Mouse (Mus musculus): ENCODE measurements around the gene Tbccd1. TPM values are rescaled to one million over a fixed set of nuclear protein-coding genes. Genes with fewer than 3 reads are reported as not detected.
"Not testable (repeated sequence)": the region's sequence is repeated elsewhere in the genome, so short reads cannot be mapped to it uniquely, and the experiment has no call there.

Tbccd1 gene
- total RNA-seq, 2 experiments from 2014 or later: 13.6 to 21.0 TPM

DNA sequence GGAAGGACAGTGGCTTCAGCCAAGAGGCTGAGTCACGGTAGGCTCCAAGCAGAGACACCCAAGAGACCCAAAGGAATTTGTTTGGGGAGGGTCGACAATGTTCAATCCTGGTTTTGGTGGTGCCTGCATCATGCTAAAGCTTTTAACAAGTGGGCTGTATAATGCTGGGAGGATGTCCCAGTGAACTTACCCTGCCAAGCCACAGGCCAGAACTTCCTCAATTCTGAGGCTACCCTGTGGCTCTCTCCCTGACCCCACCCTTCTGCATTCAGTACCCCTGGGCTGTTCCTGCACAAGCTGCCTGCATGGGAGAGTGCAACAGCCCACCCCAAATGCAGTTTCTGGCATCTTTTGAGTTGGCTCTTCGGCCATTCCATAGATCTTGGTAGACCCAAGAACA is 58.9 kb downstream of the Tbccd1 start:
- ATAC-seq (replicated peaks; ENCODE audit: low FRiP score, poor library complexity, severe bottlenecking): no peak

DNA sequence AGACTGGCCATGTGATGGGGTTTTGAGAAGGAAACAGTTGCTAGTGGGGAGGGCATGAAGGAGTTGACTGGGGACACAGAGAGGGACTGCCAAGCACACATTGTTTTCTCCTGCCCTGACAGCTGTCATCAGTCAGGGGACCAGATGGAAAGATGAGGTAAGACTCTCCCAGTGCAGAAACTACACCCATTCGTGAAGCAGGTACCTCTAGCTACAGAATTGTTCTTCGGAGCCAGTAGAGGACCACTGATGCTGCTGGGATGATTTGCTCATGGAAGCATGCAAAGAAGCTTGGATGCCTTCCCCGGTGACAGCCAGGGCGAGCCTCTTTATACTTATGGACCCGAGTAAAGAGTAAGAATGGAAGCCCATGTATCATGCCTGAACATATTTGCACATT is 59.9 kb downstream of the Tbccd1 start:
- no peak for ATAC-seq (replicated peaks; ENCODE audit: low FRiP score, poor library complexity, severe bottlenecking)

DNA sequence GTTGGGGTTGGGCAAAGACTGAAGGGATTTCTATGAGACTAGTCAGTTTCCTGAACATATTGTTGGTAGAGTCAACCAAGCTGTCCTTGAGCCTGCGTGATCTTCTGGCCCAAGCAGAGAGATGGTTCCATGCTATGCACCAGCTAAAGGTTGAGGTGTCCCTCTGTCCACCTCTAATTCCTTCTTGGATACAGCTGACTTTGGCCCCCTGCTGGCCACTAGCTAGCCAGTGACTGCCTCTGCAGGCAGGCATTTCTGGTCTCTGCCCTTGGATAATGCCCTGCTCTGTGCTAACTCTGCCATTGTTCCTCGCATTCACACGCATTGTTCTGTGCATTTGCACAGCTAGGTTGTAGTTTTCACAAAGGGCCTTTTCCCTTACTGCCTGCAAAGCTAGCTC is 62.0 kb downstream of the Tbccd1 start:
- ATAC-seq (replicated peaks; ENCODE audit: low FRiP score, poor library complexity, severe bottlenecking): no peak

DNA sequence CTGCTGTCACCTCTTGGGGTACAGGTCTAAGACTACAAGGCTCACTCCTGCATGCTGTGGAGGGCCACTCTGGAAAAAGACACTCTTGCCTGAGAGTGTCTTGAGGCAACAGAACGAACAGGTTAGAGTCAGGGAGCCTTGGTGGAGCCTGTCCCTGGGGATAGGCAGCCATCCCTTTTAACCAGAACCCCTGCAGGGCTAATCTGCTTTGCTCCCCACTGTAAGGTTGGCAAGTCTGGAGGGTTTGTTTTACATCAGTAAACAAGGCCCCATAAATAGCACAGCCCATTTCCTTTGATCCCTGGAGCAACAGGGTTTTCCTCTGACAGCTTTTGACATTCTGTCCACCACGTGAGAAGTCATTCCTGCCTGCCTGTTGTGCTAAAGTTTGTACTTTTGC is 66.2 kb downstream of the Tbccd1 start:
- ATAC-seq (replicated peaks; ENCODE audit: low FRiP score, poor library complexity, severe bottlenecking): no peak

DNA sequence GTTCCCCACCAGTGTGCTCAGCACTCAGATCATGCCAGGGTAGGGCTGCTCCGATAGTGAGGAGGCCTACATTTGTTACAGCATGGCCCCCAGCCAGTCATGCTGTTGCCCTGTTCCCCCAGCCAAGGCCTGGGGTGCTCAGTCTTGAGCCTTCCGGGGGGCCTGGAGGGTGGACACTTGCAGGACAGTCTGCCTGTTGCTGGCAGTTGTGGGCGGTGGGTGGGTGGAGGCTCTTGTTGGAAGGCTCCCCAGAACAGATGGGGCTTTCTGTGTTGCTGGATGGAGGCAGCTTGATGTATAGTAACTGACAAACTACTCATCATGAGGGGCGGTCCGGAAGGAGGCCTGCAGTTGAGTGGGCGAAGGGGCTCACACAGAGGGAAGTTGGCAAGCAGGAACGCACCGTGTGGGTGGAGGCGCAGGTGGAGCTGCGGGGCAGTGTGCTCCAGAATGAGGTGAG is 67.5 kb downstream of the Tbccd1 start:
- ATAC-seq (replicated peaks; ENCODE audit: low FRiP score, poor library complexity, severe bottlenecking): no peak

DNA sequence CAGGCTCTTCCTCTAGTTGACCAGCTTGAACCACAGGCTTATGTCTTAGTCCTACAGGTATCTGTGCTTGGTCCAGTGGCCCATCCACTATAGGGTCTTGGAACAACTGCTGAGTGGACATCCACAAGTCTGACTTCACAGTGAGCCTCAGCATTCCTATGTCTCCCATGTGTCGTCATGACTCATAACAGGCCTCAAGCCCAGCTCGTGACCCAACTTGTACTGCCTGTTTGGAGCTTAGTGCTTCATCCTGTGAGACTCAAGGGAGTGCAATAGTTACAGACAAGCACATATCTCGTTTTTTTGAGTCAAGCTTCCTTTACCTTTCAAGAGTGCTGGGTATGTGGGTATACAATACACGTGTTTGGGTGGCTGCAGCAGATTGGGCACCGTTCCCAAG is 74.8 kb downstream of the Tbccd1 start:
- no peak for ATAC-seq (replicated peaks; ENCODE audit: low FRiP score, poor library complexity, severe bottlenecking)

DNA sequence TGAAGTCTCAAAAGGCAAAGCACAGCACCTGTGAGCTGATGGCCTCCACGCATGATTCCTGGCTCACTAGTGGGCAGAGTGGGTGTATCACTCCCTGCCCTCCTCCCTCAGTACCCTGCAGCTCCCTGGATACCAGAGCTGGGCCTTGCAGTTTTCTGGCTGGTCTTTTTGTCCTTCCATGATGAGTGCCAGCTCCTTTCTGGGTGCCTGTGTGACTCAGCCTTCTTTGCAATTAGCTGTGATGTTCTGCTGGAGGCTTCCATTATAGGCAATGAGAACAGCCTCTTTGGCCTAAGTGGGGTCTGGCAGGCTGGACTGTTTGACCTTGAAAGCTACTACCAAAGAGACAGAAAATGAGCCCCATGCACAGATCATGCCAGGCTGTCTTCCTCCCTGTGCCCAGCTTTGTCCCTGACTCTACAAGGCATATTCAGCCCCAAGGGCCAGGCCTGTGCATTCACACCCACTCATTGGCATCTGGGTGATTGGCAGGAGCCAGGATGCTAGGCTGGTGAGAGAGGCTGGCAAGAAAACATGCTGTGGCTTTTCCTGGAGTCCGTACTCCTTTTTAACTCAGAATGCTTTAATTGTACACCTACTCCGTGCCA is 78.1 kb downstream of the Tbccd1 start:
- no peak for ATAC-seq (replicated peaks; ENCODE audit: low FRiP score, poor library complexity, severe bottlenecking)

DNA sequence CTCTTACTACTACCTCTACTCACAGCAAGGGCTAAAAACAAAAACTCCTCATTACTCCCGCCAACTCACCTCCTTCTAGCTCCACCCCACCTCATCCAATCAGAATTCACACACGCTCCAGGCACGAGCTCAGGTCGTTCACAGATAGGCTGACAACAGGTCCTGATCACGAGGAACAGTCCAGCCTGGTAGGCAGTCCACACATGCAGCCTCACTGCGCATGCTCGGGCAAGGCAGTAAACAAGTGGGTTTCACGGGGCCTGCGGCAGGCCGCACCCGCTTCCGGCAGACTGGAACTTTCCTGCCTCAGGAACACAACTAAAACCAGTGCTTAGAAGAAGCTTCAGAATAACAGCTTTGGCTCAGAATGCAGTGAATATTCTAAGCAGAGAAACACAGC is 79.2 kb downstream of the Tbccd1 start:
- not testable (repeated sequence) for ATAC-seq (replicated peaks; ENCODE audit: low FRiP score, poor library complexity, severe bottlenecking)

DNA sequence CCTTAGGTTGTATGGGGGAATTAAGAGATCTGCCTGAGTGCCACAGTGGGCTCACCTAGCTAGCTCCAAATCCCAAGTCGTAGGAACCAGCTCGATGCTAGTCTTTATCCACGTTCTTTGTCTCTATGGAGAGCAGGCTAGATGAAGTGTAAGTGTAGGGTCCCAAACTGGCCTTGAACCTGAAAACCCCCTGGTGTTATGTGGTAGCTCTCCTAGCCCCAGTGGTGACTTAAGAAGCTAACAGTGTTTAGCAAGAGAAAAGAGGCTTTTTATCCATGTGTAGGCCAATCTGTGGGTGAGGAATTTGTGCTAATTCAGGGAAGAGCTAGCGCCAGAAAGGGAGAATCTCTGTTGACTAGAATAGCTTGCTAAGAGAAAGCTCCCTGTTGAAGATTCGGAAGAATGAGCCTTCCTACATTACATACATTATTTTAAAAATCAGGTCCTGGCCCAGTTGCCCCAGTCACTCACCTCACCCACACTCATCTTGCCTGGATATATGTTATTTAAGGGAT is 81.9 kb downstream of the Tbccd1 start:
- ATAC-seq (replicated peaks; ENCODE audit: low FRiP score, poor library complexity, severe bottlenecking): no peak

DNA sequence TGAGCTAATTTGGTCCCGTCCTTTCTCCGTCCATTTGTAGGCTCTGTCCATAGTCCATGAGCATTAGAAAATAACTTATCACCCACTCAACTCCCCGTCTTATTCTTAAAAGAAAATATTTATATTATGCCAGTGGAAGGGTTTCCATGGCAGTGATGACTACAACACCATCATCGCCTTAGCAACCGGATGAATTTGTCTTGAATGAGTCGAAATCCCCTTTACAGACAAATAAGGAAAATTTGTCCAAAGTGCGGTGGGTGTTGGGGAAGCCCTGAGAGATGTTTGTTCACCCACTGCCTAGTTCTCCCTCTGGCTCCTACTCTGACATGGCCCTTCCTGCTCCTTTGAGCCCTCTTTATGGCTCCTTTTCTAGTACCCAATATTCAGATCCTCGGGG is 88.8 kb downstream of the Tbccd1 start:
- ATAC-seq (replicated peaks; ENCODE audit: low FRiP score, poor library complexity, severe bottlenecking): no peak

DNA sequence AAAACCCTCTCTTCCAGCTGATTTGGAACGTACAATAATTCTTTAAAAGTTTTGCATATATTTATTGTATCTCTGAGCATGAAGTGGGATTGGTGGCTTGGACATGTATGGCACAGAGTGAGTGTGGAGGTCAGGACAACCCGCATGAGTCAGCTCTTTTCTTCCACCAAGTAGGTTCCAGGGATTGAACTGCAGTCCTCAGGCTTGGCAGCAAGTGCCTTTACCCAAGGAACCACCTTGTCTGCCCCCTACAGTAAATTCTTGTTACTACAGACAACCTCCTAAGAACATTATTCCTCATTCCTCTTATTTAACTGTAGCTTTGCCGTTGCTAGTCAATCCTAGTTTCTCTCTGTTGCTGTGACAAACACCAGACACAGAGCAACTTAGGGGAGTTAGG is 90.1 kb downstream of the Tbccd1 start:
- no peak for ATAC-seq (replicated peaks; ENCODE audit: low FRiP score, poor library complexity, severe bottlenecking)

DNA sequence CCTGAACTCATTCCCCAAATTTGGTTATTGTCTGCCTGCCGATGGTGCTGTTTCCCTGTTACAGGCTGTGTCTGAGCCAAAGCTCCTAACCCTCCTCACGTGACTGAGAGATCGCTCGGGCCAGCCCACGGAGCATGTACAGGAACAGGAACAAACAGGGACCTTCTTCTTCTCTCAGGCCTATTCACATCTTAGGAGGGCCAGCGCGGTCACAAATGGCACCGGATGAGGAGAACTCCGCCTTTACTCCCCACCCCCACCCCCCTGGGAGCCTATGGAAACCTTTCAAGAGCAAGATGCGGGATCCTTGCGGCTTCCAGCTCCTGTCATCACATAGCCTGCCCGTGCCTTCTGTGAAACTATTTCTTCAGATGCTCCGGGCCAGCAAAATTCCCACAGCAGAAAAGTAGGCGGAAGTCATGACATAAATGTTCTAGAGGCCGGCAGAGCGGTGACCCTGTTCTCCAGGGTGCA is 90.7 kb downstream of the Tbccd1 start:
- no peak for ATAC-seq (replicated peaks; ENCODE audit: low FRiP score, poor library complexity, severe bottlenecking)

DNA sequence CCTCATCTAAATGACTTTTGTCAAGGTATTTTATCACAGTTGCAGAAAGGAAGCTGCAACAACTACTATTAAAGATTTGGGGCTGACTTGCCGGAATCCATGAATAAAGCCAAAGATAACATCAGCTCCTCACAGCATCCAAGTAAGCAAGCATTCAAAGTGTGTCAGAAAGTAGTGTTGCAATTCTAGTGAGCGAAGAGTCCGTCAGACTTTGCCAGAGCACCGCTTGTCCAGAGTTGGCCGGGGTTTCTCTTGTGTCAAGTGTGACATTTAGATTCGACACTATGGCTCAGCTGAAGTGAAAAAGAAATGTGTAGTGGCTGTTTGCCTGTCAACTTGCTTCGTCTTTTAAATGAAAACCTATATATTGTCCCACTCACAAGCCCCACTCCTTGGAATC is 91.9 kb downstream of the Tbccd1 start:
- ATAC-seq (replicated peaks; ENCODE audit: low FRiP score, poor library complexity, severe bottlenecking): no peak

Other genes with a start within 250 kb of the Tbccd1 start
- 10.0 and 10.2 TPM in 2 replicates for gene Dgkg, start 200.4 kb downstream of the Tbccd1 start, total RNA-seq (2015; ENCODE audit: low replicate concordance)
- 3.1 and 7.7 TPM in 2 replicates for gene Dgkg, start 200.4 kb downstream of the Tbccd1 start, total RNA-seq (2017; ENCODE audit: low replicate concordance)
- not detected in 2 replicates for gene Crygs, start 46.1 kb downstream of the Tbccd1 start, total RNA-seq (2015; ENCODE audit: low replicate concordance)
- not detected in 2 replicates for gene Crygs, start 46.1 kb downstream of the Tbccd1 start, total RNA-seq (2017; ENCODE audit: low replicate concordance)
- 27.2 and 43.8 TPM in 2 replicates for gene Dnajb11, start 176 bp upstream of the Tbccd1 start, total RNA-seq (2015; ENCODE audit: low replicate concordance)
- 42.3 and 65.0 TPM in 2 replicates for gene Dnajb11, start 176 bp upstream of the Tbccd1 start, total RNA-seq (2017; ENCODE audit: low replicate concordance)
- gene Ahsg, start 33.6 kb upstream of the Tbccd1 start, total RNA-seq (2015; ENCODE audit: low replicate concordance): not detected in 2 replicates
- not detected in 2 replicates for gene Ahsg, start 33.6 kb upstream of the Tbccd1 start, total RNA-seq (2017; ENCODE audit: low replicate concordance)
- not detected in 2 replicates for gene Fetub, start 60.7 kb upstream of the Tbccd1 start, total RNA-seq (2015; ENCODE audit: low replicate concordance)
- not detected in 2 replicates for gene Fetub, start 60.7 kb upstream of the Tbccd1 start, total RNA-seq (2017; ENCODE audit: low replicate concordance)
- not detected in 2 replicates for gene Hrg, start 93.4 kb upstream of the Tbccd1 start, total RNA-seq (2015; ENCODE audit: low replicate concordance)
- gene Hrg, start 93.4 kb upstream of the Tbccd1 start, total RNA-seq (2017; ENCODE audit: low replicate concordance): not detected in 2 replicates
- gene Kng2, start 171.8 kb upstream of the Tbccd1 start, total RNA-seq (2015; ENCODE audit: low replicate concordance): not detected in 2 replicates
- 2.1 and 3.2 TPM in 2 replicates for gene Kng2, start 171.8 kb upstream of the Tbccd1 start, total RNA-seq (2017; ENCODE audit: low replicate concordance)
- not detected in 2 replicates for gene Kng1, start 200.2 kb upstream of the Tbccd1 start, total RNA-seq (2015; ENCODE audit: low replicate concordance)
- gene Kng1, start 200.2 kb upstream of the Tbccd1 start, total RNA-seq (2017; ENCODE audit: low replicate concordance): 0.51 TPM in 1 of 2 replicates, not detected in the other
- gene Eif4a2, start 249.8 kb upstream of the Tbccd1 start, total RNA-seq (2015; ENCODE audit: low replicate concordance): 120 and 145 TPM in 2 replicates
- 151 and 206 TPM in 2 replicates for gene Eif4a2, start 249.8 kb upstream of the Tbccd1 start, total RNA-seq (2017; ENCODE audit: low replicate concordance)

Measured in erythroblast, adult 5-6 weeks (primary cell).